In genomic region chr15:32245837-32246670, GRCm38 (mm10) we compare ENCODE assay signal across 8 mouse cellular contexts. TPM values are rescaled to one million over a fixed set of nuclear protein-coding genes. Genes with fewer than 3 reads are reported as not detected.
DNase-seq lines count a peak whose midpoint lies in the region; ATAC-seq lines count a peak whose summit lies in the region.

No protein-coding gene starts in this region.

- no peaks in the 10 kb centered on the region for H3K9me3 ChIP-seq in hindbrain, embryonic 14.5 days (ENCODE audit: control insufficient read depth, low read length)
- no peaks in the 10 kb centered on the region for H3K9me3 ChIP-seq in lung, embryonic 16.5 days (ENCODE audit: control insufficient read depth, low read length)

- H3K36me3 ChIP-seq in hindbrain, embryonic 14.5 days (replicated peaks; ENCODE audit: control insufficient read depth, insufficient read depth): no peaks in the 10 kb centered on the region
- no peaks in the 10 kb centered on the region for H3K36me3 ChIP-seq in lung, embryonic 16.5 days (ENCODE audit: control insufficient read depth, insufficient read depth, low read length)

- peak; percentile 58 for DNase-seq in WW6 (ENCODE audit: low read depth, low spot score)
- DNase-seq in cerebellum, postnatal 25 days: peak; percentile 96
- DNase-seq in gastrocnemius, adult 18-20 months (ENCODE audit: low spot score): peak; percentile 81
- peak; percentile 90 for DNase-seq in hindbrain, embryonic 14.5 days (ENCODE audit: low spot score)
- peak; percentile 92 to 93 for DNase-seq in layer of hippocampus, postnatal 14 days (ENCODE audit: low spot score in 2 of 2)
- DNase-seq in retina, embryonic 14.5 days (ENCODE audit: low spot score): peak; percentile 92
- DNase-seq in urinary bladder, postnatal 14 days (ENCODE audit: low spot score): peak; percentile 91

- no peaks in the 10 kb centered on the region for H3K27me3 ChIP-seq in hindbrain, embryonic 14.5 days (ENCODE audit: control insufficient read depth, insufficient read depth, low read length)
- no peaks in the 10 kb centered on the region for H3K27me3 ChIP-seq in lung, embryonic 16.5 days (ENCODE audit: control insufficient read depth, insufficient read depth, low read depth, low read length)

- H3K4me1 ChIP-seq in hindbrain, embryonic 14.5 days (replicated peaks; ENCODE audit: control insufficient read depth, insufficient read depth, low read length): no peaks in the 10 kb centered on the region; the same call in 1 of the 2 replicates
- peaks cover 15% of the 10 kb centered on the region for H3K4me1 ChIP-seq in lung, embryonic 16.5 days (replicated peaks; ENCODE audit: control insufficient read depth, insufficient read depth, low read length)

- peak overlapping the region; percentile 64 for H3K4me3 ChIP-seq in hindbrain, embryonic 14.5 days (replicated peaks; ENCODE audit: low read length)
- H3K4me3 ChIP-seq in lung, embryonic 16.5 days (ENCODE audit: low read length): peak overlapping the region; percentile 62

- peak; percentile 66 for ATAC-seq in hindbrain, embryonic 14.5 days (ENCODE audit: low FRiP score)
- no peak for ATAC-seq in lung, embryonic 16.5 days (ENCODE audit: low read depth)

- H3K9ac ChIP-seq in hindbrain, embryonic 14.5 days: peak overlapping the region; percentile 63
- peak overlapping the region; percentile 77 for H3K9ac ChIP-seq in lung, embryonic 16.5 days (ENCODE audit: low read length)

- no peak overlapping the region for H3K27ac ChIP-seq in hindbrain, embryonic 14.5 days
- peak overlapping the region; percentile 17 for H3K27ac ChIP-seq in lung, embryonic 16.5 days (ENCODE audit: low read length)

- peak overlapping the region; percentile 100 for H3K4me2 ChIP-seq in hindbrain, embryonic 14.5 days (replicated peaks)
- peak overlapping the region; percentile 83 for H3K4me2 ChIP-seq in lung, embryonic 16.5 days (ENCODE audit: low read depth, low read length)

- 2% methylated on average over 47 of the region's 47 CpGs for WGBS in hindbrain, embryonic 14.5 days
- WGBS in lung, embryonic 16.5 days: under 1% methylated on average over 47 of the region's 47 CpGs

RNA-seq across cellular contexts. Expression of gene Sema5a, which starts 1.4 kb away (rescaled TPM):
- 1 to 10 TPM; 2.3 to 2.9 TPM for total RNA-seq in gastrocnemius, adult 18-20 months (2021)
- 12.0 and 13.6 TPM in 2 replicates for polyA plus RNA-seq in hindbrain, embryonic 14.5 days (2014; fragmentation: Nextera tagmentation; extraction: Ambion mirVana)
- total RNA-seq in layer of hippocampus, postnatal 14 days (2021): 100 to 1,000 TPM in 1 of 2 experiments, 10 to 100 TPM in 1; 98.0 to 101 TPM
- polyA plus RNA-seq in lung, embryonic 16.5 days (2015; fragmentation: Nextera tagmentation; extraction: Ambion mirVana): 13.6 and 14.0 TPM in 2 replicates

Comparison
In these comparisons a context has a peak if more than half of its experiments do, and no peak if none do; other contexts are left out.
1. RNA of gene Sema5a, which starts 1.4 kb away (total RNA-seq): 98.0 to 101 TPM in layer of hippocampus, postnatal 14 days; 2.3 to 2.9 TPM in gastrocnemius, adult 18-20 months; every median in the first group is over 10 times any median in the second.
2. Peak in every context shown above with its lines, with median percentiles within 50 percentile points of each other: DNase-seq.